Mouse (Mus musculus): Measurements from ENCODE around the gene Nectin1.

GRCm38 (mm10) chr9:43747710-43748109 lies 3.9 kb downstream of the Nectin1 start:
- TF ChIP-seq SIN3A (IDR thresholded peaks at IDR 0.05; ENCODE audit: low read length) (no peak), POLR2A (IDR thresholded peaks at IDR 0.05; ENCODE audit: control insufficient read depth in 1 of 2, insufficient read depth in 1 of 2, low read depth in 1 of 2, low read length in 2 of 2, poor library complexity in 1 of 2) (no peak), MYC (IDR thresholded peaks at IDR 0.05; ENCODE audit: low read depth, low read length) (no peak), MAFK (IDR thresholded peaks at IDR 0.05; ENCODE audit: borderline replicate concordance, low read depth, low read length) (no peak), CTCF (IDR thresholded peaks at IDR 0.05 in 2 of 3, conservative IDR thresholded peaks at IDR 0.05 in 1 of 3; ENCODE audit: control insufficient read depth in 1 of 3, insufficient read depth in 1 of 3, low read depth in 2 of 3, low read length in 3 of 3, poor library complexity in 1 of 3, severe bottlenecking in 1 of 3) (no peak), SMC3 (IDR thresholded peaks at IDR 0.05; ENCODE audit: low read depth, low read length) (no peak), GATA1 (IDR thresholded peaks at IDR 0.05; ENCODE audit: low read depth, low read length) (no peak), MYB (IDR thresholded peaks at IDR 0.05; ENCODE audit: low read depth, low read length) (no peak), ZNF384 (IDR thresholded peaks at IDR 0.05; ENCODE audit: low read depth, low read length) (no peak), RAD21 (IDR thresholded peaks at IDR 0.05; ENCODE audit: low read depth, low read length) (no peak), RCOR1 (IDR thresholded peaks at IDR 0.05; ENCODE audit: low read depth, low read length) (no peak), EP300 (IDR thresholded peaks at IDR 0.05; ENCODE audit: low read depth in 1 of 2, low read length in 2 of 2) (no peak), KAT2A (conservative IDR thresholded peaks at IDR 0.05; ENCODE audit: low read depth, low read length) (no peak)
